Mouse (Mus musculus) kidney, postnatal 36 days (tissue): ENCODE measurements at regions not wholly inside any gene's neighbourhood (a gene's known extent, or its start where the extent isn't known, plus 50 kb on each side); places are given as distances from the start of the nearest gene placed in this dataset.

Source experiments
- DNase-seq, 2 experiments: peaks; one replicate each; pipeline ENCODE4 v3.0.0; 2021 to 2022; ENCODE audit warnings: mixed read lengths in 2 of 2

GRCm38 (mm10) chr7:65772845-65773244, 81.9 kb downstream of the Tm2d3 start:
- DNase-seq, result peak in 1 of 2 experiments; percentile 33

- DNase-seq, result no peak
These were observed 83.0 kb downstream of the Tm2d3 start for GRCm38 (mm10) chr7:65773948-65774347.

- no peak for DNase-seq
These were observed 83.5 kb downstream of the Tm2d3 start for GRCm38 (mm10) chr7:65774388-65775015.

- DNase-seq, result no peak
These were observed 84.0 kb downstream of the Tm2d3 start for GRCm38 (mm10) chr7:65775016-65775415.

GRCm38 (mm10) chr7:65779716-65780372, 81.7 kb upstream of the Pcsk6 start:
- DNase-seq, result no peak

- DNase-seq, result no peak
These were observed 80.8 kb upstream of the Pcsk6 start for GRCm38 (mm10) chr7:65780578-65781370.

GRCm38 (mm10) chr7:65782024-65782423, 79.5 kb upstream of the Pcsk6 start:
- DNase-seq, result no peak

- DNase-seq, result no peak
These were observed 77.8 kb upstream of the Pcsk6 start for GRCm38 (mm10) chr7:65783773-65784172.

GRCm38 (mm10) chr7:65786916-65787315, 74.6 kb upstream of the Pcsk6 start:
- no peak for DNase-seq

GRCm38 (mm10) chr7:65787849-65788248, 73.7 kb upstream of the Pcsk6 start:
- no peak for DNase-seq

- DNase-seq, result no peak
These were observed 71.3 kb upstream of the Pcsk6 start for GRCm38 (mm10) chr7:65790264-65790663.

- no peak for DNase-seq
These were observed 69.2 kb upstream of the Pcsk6 start for GRCm38 (mm10) chr7:65792187-65792823.

- no peak for DNase-seq
These were observed 59.2 kb upstream of the Pcsk6 start for GRCm38 (mm10) chr7:65802306-65802705.

- no peak for DNase-seq
These were observed 58.7 kb upstream of the Pcsk6 start for GRCm38 (mm10) chr7:65802806-65803205.

GRCm38 (mm10) chr7:65803422-65804303, 57.9 kb upstream of the Pcsk6 start:
- peak; percentile 15 to 17 for DNase-seq
